8 mouse cellular contexts compared by ENCODE assay signal in the genomic region with DNA sequence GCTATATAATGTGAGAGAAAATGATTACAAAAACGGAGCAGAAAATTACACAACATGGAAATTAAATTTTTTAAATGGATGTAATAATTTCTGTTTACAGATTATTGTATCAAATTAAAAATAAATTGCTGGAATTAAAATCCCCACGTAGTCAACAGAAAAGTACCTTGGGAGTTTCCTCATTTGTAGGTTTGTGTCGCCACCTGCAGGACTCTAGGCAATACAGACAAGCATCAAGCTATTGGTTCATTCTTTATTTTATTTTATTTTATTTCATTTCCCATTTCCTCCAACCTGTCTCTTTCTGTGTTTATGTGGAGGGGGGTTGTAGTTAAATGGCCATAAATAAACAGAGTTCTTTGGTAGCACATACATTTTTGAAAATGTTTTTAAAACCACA.
DNase-seq lines count a peak whose midpoint lies in the region; ATAC-seq and TF ChIP-seq lines count a peak whose summit lies in the region.
"Had no signal": no experiment of that assay in that cellular context is flagged by ENCODE, and none has a peak within 500 bp of the region (broad histone marks: within the 10 kb centered on the region; RNA-seq: fewer than 3 reads in every experiment).

No protein-coding gene starts in this region.

- no peak for ATAC-seq in kidney, embryonic 16.5 days (ENCODE audit: low FRiP score, low TSS enrichment)
- ATAC-seq in megakaryocyte, adult 5-6 weeks (ENCODE audit: poor library complexity, severe bottlenecking), result no peak

- H3K4me2 ChIP-seq in kidney, embryonic 16.5 days (replicated peaks; ENCODE audit: low read depth, low read length), result no peak overlapping the region
- H3K4me2 ChIP-seq: liver, embryonic 13.5 days had no signal

- 21% methylated on average over 3 of the region's 3 CpGs for WGBS in kidney, embryonic 16.5 days

- TF ChIP-seq CTCF in brain, embryonic 14.5 days (IDR thresholded peaks at IDR 0.05; ENCODE audit: borderline replicate concordance, extremely low read depth, insufficient read depth, insufficient read length), result peak; percentile 63; the same call in 1 of the 2 replicates

- peaks cover 15% of the 10 kb centered on the region for H3K4me1 ChIP-seq in kidney, embryonic 16.5 days (ENCODE audit: insufficient read depth, low read length)
- H3K4me1 ChIP-seq: liver, embryonic 13.5 days had no signal

- H3K27me3 ChIP-seq in kidney, embryonic 16.5 days (ENCODE audit: insufficient read depth, low read length), result no peaks in the 10 kb centered on the region
- H3K27me3 ChIP-seq: liver, embryonic 13.5 days had no signal

- H3K27ac ChIP-seq in kidney, embryonic 16.5 days (ENCODE audit: low read length), result no peak overlapping the region
- H3K27ac ChIP-seq: liver, embryonic 13.5 days had no signal

- H3K9me3 ChIP-seq in kidney, embryonic 16.5 days (ENCODE audit: low read length), result no peaks in the 10 kb centered on the region
- H3K9me3 ChIP-seq: liver, embryonic 13.5 days had no signal

- no peak overlapping the region for H3K9ac ChIP-seq in kidney, embryonic 16.5 days (replicated peaks; ENCODE audit: low read length)
- H3K9ac ChIP-seq: liver, embryonic 13.5 days had no signal

- H3K36me3 ChIP-seq in kidney, embryonic 16.5 days (ENCODE audit: insufficient read depth, low read length), result no peaks in the 10 kb centered on the region
- H3K36me3 ChIP-seq: liver, embryonic 13.5 days had no signal

- TF ChIP-seq POLR2A in brain, embryonic 14.5 days (IDR thresholded peaks at IDR 0.05; ENCODE audit: borderline replicate concordance, extremely low read depth, insufficient read depth, insufficient read length, poor library complexity, severe bottlenecking), result no peak

- H3K4me3 ChIP-seq in kidney, embryonic 16.5 days (ENCODE audit: low read length), result no peak overlapping the region
- H3K4me3 ChIP-seq: liver, embryonic 13.5 days had no signal

- DNase-seq in kidney, adult 8-10 months, result peak; percentile 8 to 47
- DNase-seq in NIH3T3 (ENCODE audit: low read depth), result peak; percentile 77
- DNase-seq in brain, embryonic 14.5 days (ENCODE audit: low read depth), result peak; percentile 85
- peak; percentile 56 to 65 for DNase-seq in layer of hippocampus, postnatal 10 days (ENCODE audit: low spot score in 2 of 2)
- peak; percentile 61 for DNase-seq in right cerebral cortex, postnatal 14 days
- DNase-seq: liver, embryonic 13.5 days had no signal

Comparison
In these comparisons a context has a peak if more than half of its experiments do, and no peak if none do; other contexts are left out.
1. DNase-seq: peak in every context shown above with its lines; median percentile 85 in brain, embryonic 14.5 days; 77 in NIH3T3; 61 in right cerebral cortex, postnatal 14 days; 60 in layer of hippocampus, postnatal 10 days; 28 in kidney, adult 8-10 months.